Mouse (Mus musculus) C2C12 (cell line): ENCODE data around the gene Ctxn1.

ENCODE experiments used
- CEBPB ChIP-seq: IDR thresholded peaks from one replicate; pipeline ENCODE4 v1.6.1; 2011; ENCODE audit warnings: low read depth, mild to moderate bottlenecking, control low read depth, moderate library complexity
- CTCF ChIP-seq: IDR thresholded peaks from one replicate; pipeline ENCODE4 v1.5.1; 2011; ENCODE audit not compliant: control insufficient read depth, insufficient read depth, insufficient read length
- FOSL1 ChIP-seq: IDR thresholded peaks from one replicate; pipeline ENCODE4 v1.8.0; 2011; ENCODE audit warnings: mild to moderate bottlenecking, low read length; ENCODE audit not compliant: poor library complexity, insufficient read depth, severe bottlenecking
- MAX ChIP-seq: IDR thresholded peaks from one replicate; pipeline ENCODE4 v1.6.1; 2011; ENCODE audit warnings: mild to moderate bottlenecking, control low read depth
- MYOD1 ChIP-seq: IDR thresholded peaks from one replicate; pipeline ENCODE4 v1.6.1; 2011; ENCODE audit warnings: low read depth; ENCODE audit not compliant: control insufficient read depth, insufficient read length
- MYOG ChIP-seq: IDR thresholded peaks from one replicate; pipeline ENCODE4 v1.6.1; 2011; ENCODE audit not compliant: control insufficient read depth, insufficient read length; ENCODE audit errors: extremely low read depth
- USF1 ChIP-seq: IDR thresholded peaks from one replicate; pipeline ENCODE4 v1.6.1; 2011; ENCODE audit warnings: low read depth, mild to moderate bottlenecking, control low read depth, moderate library complexity

DNA sequence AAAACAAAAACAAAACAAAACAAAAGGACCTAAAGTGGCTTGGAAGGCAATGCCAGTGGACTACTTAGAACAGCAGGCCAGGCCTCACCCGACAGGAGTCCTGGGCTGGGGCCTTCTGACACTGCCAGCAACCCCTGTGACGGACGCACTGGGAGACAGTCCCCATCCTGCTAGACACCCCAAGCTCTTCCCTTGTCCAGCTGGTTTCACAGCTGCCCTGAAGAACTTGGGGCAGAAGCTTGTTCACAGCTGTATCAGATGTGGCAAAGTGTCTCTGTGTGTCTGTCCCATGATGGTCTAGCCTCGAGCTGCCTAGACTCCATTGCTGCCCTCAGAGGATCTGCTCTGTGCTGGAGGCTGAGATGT, 714 bp upstream of the Ctxn1 start:
- no peak for TF ChIP-seq CTCF
- no peak for TF ChIP-seq MYOD1
- TF ChIP-seq USF1 = no peak
- TF ChIP-seq MYOG = no peak
- TF ChIP-seq MAX = no peak
- TF ChIP-seq CEBPB = no peak
- no peak for TF ChIP-seq FOSL1
